Mouse (Mus musculus): ENCODE data around the gene Pcbd1. TPM values are rescaled to one million over a fixed set of nuclear protein-coding genes. Genes with fewer than 3 reads are reported as not detected.

Pcbd1 gene
- 7.1 and 9.2 TPM in 2 replicates for polyA plus RNA-seq (2012; rRNA removed)

GRCm38 (mm10) chr10:61089170-61090142, at the start of gene Pcbd1:
Gene Pcbd1, plus strand, starts transcription at chr10:61089331.

Other genes with a start within 250 kb of the Pcbd1 start
- 33.5 and 37.6 TPM in 2 replicates for gene Sgpl1, start 58.4 kb downstream of the Pcbd1 start, polyA plus RNA-seq (2012; rRNA removed)
- 0.84 and 2.5 TPM in 2 replicates for gene Tbata, start 82.6 kb downstream of the Pcbd1 start, polyA plus RNA-seq (2012; rRNA removed)
- 3.5 and 4.4 TPM in 2 replicates for gene Adamts14, start 184.1 kb downstream of the Pcbd1 start, polyA plus RNA-seq (2012; rRNA removed)
- gene Prf1, start 208.5 kb downstream of the Pcbd1 start, polyA plus RNA-seq (2012; rRNA removed): 0.55 and 0.77 TPM in 2 replicates

Data from ovary, adult 2 months (tissue).